Mouse (Mus musculus) kidney, embryonic 14.5 days (tissue): ENCODE results near the gene Gm42906. TPM values are rescaled to one million over a fixed set of nuclear protein-coding genes. Genes with fewer than 3 reads are reported as not detected.

Experiments used
- ATAC-seq: fragments of 200-750 bp; cut with Nextera tagmentation; 2 replicates; pipeline ENCODE4 v1.8.0; 2017; ENCODE audit warnings: moderate number of reproducible peaks, mild to moderate bottlenecking, moderate TSS enrichment, moderate library complexity; ENCODE audit not compliant: low FRiP score, low TSS enrichment
- H3K27ac ChIP-seq: fragments of 300-500 bp; sonication (generic); 2 replicates; pipeline ENCODE4 v1.5.1; 2014; ENCODE audit warnings: low read depth, mild to moderate bottlenecking, low read length, moderate library complexity, mixed read lengths
- H3K27me3 ChIP-seq: fragments of 300-500 bp; sonication (generic); 2 replicates; pipeline ENCODE4 v1.6.1; 2014; ENCODE audit warnings: mild to moderate bottlenecking, low read length; ENCODE audit not compliant: control insufficient read depth, insufficient read depth
- H3K36me3 ChIP-seq: fragments of 300-500 bp; sonication (generic); 2 replicates; pipeline ENCODE4 v1.6.1; 2014; ENCODE audit warnings: low read length, mixed read lengths; ENCODE audit not compliant: control insufficient read depth, insufficient read depth
- H3K4me1 ChIP-seq: fragments of 300-500 bp; sonication (generic); 2 replicates; pipeline ENCODE4 v1.6.1; 2014; ENCODE audit warnings: low read length, mixed read lengths; ENCODE audit not compliant: control insufficient read depth, insufficient read depth
- H3K4me2 ChIP-seq: fragments of 300-500 bp; sonication (generic); replicated peaks from 2 replicates; pipeline ENCODE4 v1.6.1; 2014; ENCODE audit warnings: low read depth, mild to moderate bottlenecking, low read length
- H3K4me3 ChIP-seq: fragments of 300-500 bp; sonication (generic); 2 replicates; pipeline ENCODE4 v1.5.1; 2014; ENCODE audit warnings: mild to moderate bottlenecking, low read length
- H3K9ac ChIP-seq: fragments of 300-500 bp; sonication (generic); 2 replicates; pipeline ENCODE4 v1.6.1; 2014; ENCODE audit warnings: low read depth, mild to moderate bottlenecking, low read length, moderate library complexity
- H3K9me3 ChIP-seq: fragments of 300-500 bp; sonication (generic); 2 replicates; pipeline ENCODE4 v1.6.1; 2016; ENCODE audit warnings: low read length; ENCODE audit not compliant: control insufficient read depth
- WGBS: fragments of 180-500 bp; shearing (Covaris S2); extraction: QIAGEN DNeasy Blood & Tissue Kit; methylation state at CpG from one replicate; pipeline ENCODE4 v1.1.7; 2014; 5-methylcytosine and 5-hydroxymethylcytosine counted together
- polyA plus RNA-seq: library from polyadenylated mRNA; unstranded; fragments of >200 nt; fragmentation: Nextera tagmentation; extraction: Ambion mirVana; gene quantifications from 2 replicates; pipeline ENCODE4 v1.2.1, GENCODE M21; 2014

Gm42906 gene
- polyA plus RNA-seq, 1 experiment from 2014 or later: not detected

GRCm38 (mm10) chr5:151090996-151091395 is 337.0 kb downstream of the Gm42906 start:
- Histone ChIP-seq H3K9me3 (no peaks in the 10 kb centered on the region), H3K4me3 (no peak overlapping the region), H3K36me3 (no peaks in the 10 kb centered on the region), H3K4me2 (no peak overlapping the region), H3K27ac (no peak overlapping the region), H3K9ac (no peak overlapping the region), H3K4me1 (peaks cover 12% of the 10 kb centered on the region; the same call in 1 of the 2 replicates), H3K27me3 (no peaks in the 10 kb centered on the region)
- WGBS: 95% methylated on average over 6 of the region's 6 CpGs
- ATAC-seq: no peak

- WGBS: 46% methylated on average over 6 of the region's 6 CpGs
- peaks cover 14% of the 10 kb centered on the region; the same call in 1 of the 2 replicates for H3K4me1 ChIP-seq
- no peaks in the 10 kb centered on the region for H3K9me3 ChIP-seq
- H3K27ac ChIP-seq: no peak overlapping the region
- no peaks in the 10 kb centered on the region for H3K27me3 ChIP-seq
- no peak for ATAC-seq
- H3K9ac ChIP-seq: no peak overlapping the region
- H3K4me2 ChIP-seq: no peak overlapping the region
- H3K36me3 ChIP-seq: no peaks in the 10 kb centered on the region
- H3K4me3 ChIP-seq: no peak overlapping the region
These were observed 338.8 kb downstream of the Gm42906 start for GRCm38 (mm10) chr5:151089201-151089600.

DNA sequence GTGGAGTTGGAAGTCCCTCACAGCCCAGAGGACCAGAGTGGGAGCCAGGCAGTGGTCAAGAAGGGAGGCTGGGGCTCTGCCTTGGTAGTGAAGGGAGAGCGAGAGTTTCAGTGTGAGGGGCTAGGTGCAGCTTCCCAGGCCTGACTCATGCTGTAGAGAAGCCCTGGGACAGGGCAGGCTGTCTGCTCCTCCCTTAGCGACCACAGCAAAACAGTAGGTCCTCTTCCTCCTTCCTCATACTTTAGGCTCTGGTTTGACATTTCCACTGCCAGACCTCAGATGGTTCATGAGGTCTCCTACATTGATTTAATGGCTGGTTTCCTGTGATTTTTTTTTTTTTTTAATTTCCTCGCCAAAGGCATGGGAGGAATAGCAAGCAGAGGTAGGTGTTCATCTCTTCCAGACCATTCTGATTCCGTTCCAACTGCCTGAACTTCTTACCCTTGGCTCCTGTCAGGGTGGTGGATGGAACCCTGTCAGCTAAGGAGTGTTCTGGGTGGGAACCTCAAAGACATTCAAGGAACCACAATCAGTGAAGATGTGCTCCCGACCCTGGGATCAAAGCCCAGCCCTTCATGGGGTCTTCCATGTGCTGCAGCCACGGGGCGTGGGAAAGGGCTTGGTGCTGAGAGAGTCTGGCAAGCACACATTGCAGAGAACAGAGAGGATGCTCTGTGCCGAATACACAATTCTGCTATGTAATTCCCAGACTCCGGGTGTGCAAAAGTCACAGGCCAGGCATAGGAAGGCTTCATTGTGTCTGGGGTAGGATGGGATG is 341.3 kb downstream of the Gm42906 start:
- Histone ChIP-seq H3K27ac (no peak overlapping the region; the same call in 1 of the 2 replicates), H3K9ac (no peak overlapping the region), H3K4me2 (no peak overlapping the region), H3K36me3 (no peaks in the 10 kb centered on the region), H3K4me3 (no peak overlapping the region), H3K27me3 (no peaks in the 10 kb centered on the region), H3K9me3 (no peaks in the 10 kb centered on the region), H3K4me1 (peaks cover 14% of the 10 kb centered on the region; the same call in 1 of the 2 replicates)
- 0 out of 2 replicates have a peak, but pooled peaks have one; percentile 35 for ATAC-seq
- WGBS: 61% methylated on average over 9 of the region's 9 CpGs

- no peak for ATAC-seq
- Histone ChIP-seq H3K4me2 (no peak overlapping the region), H3K27me3 (no peaks in the 10 kb centered on the region), H3K4me3 (no peak overlapping the region), H3K9ac (no peak overlapping the region), H3K4me1 (peaks cover 14% of the 10 kb centered on the region; the same call in 1 of the 2 replicates), H3K27ac (no peak overlapping the region), H3K9me3 (no peaks in the 10 kb centered on the region), H3K36me3 (no peaks in the 10 kb centered on the region)
- WGBS: 71% methylated on average over 8 of the region's 8 CpGs
These were observed 342.2 kb downstream of the Gm42906 start for GRCm38 (mm10) chr5:151085749-151086148.

DNA sequence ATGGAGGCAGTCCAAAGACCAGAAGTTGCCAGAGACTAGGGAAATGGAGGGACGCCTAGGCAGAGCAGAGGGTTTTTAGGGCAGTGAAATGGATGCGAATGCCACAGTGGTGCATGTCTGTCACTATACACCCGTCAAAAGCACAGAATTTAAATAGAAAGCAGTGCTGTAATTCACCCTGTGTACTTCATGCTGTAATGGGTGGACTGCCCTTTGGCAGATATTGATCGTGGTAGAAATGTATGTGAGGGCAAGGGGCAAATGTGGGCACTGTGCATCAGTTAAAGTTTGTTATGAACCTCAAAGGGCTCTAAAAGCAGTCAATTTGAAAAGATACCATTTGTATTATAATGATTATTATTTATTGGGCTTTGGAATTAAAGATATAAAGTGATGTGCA is 347.7 kb downstream of the Gm42906 start:
- no peak for ATAC-seq

DNA sequence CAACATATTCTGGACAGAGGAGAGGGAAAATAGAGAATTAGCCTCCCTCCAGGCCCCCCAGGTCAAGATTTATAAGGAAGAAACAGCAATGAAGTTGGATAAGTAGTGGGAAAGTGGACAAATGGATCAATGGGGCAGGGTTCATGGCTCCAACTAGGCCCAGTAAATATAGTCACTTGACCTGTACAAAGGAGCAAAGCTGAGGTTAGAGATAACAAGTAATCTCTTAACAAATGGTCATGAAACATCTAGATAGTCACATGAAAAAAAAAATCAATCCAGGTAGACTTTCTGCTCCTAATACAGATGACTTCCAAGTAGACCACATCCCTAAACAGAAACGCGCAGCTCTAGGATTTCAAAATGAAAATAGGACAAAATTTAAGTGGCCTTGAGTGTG is 350.0 kb downstream of the Gm42906 start:
- no peaks in the 10 kb centered on the region for H3K27me3 ChIP-seq
- H3K9me3 ChIP-seq: no peaks in the 10 kb centered on the region
- no peak overlapping the region for H3K27ac ChIP-seq
- no peaks in the 10 kb centered on the region for H3K36me3 ChIP-seq
- 98% methylated on average over 2 of the region's 2 CpGs for WGBS
- H3K9ac ChIP-seq: no peak overlapping the region
- no peak for ATAC-seq
- H3K4me1 ChIP-seq: no peaks in the 10 kb centered on the region
- H3K4me3 ChIP-seq: no peak overlapping the region
- no peak overlapping the region for H3K4me2 ChIP-seq

More for the DNA sequence above, 347.7 kb downstream of the Gm42906 start:
- no peaks in the 10 kb centered on the region for H3K9me3 ChIP-seq
- H3K4me3 ChIP-seq: no peak overlapping the region
- no peaks in the 10 kb centered on the region for H3K36me3 ChIP-seq
- H3K4me1 ChIP-seq: no peaks in the 10 kb centered on the region
- 90% methylated on average over 4 of the region's 4 CpGs for WGBS
- no peak overlapping the region for H3K27ac ChIP-seq
- H3K9ac ChIP-seq: no peak overlapping the region
- no peaks in the 10 kb centered on the region for H3K27me3 ChIP-seq
- H3K4me2 ChIP-seq: no peak overlapping the region

DNA sequence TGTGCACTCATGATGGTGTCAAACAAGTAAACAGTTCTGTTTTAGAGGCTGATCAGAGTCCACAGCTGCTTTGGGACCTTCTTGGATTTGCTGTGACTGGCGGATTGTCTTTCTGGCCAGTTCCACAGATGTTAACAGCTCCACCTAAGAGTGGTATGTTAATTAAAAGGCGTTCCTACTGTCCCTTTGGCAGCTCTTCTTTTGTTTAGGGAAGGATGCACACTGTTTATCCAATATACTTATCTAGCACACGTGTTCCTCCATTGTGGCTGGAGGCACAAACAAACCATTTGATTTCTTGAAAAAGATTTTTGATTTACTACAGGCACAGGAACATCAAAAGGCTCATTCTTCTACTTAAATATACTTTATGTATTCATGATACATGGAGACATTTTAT is 351.0 kb downstream of the Gm42906 start:
- ATAC-seq: no peak
- Histone ChIP-seq H3K36me3 (no peaks in the 10 kb centered on the region), H3K4me2 (no peak overlapping the region), H3K9me3 (no peaks in the 10 kb centered on the region), H3K4me3 (no peak overlapping the region), H3K4me1 (no peaks in the 10 kb centered on the region), H3K9ac (no peak overlapping the region), H3K27me3 (no peaks in the 10 kb centered on the region), H3K27ac (no peak overlapping the region)
- 70% methylated on average over 3 of the region's 3 CpGs for WGBS

GRCm38 (mm10) chr5:151074282-151074681 is 353.7 kb downstream of the Gm42906 start:
- 74% methylated on average over 4 of the region's 4 CpGs for WGBS
- Histone ChIP-seq H3K9me3 (no peaks in the 10 kb centered on the region), H3K4me2 (no peak overlapping the region), H3K9ac (no peak overlapping the region), H3K27ac (no peak overlapping the region), H3K27me3 (no peaks in the 10 kb centered on the region), H3K4me3 (no peak overlapping the region), H3K4me1 (no peaks in the 10 kb centered on the region), H3K36me3 (no peaks in the 10 kb centered on the region)
- no peak for ATAC-seq

DNA sequence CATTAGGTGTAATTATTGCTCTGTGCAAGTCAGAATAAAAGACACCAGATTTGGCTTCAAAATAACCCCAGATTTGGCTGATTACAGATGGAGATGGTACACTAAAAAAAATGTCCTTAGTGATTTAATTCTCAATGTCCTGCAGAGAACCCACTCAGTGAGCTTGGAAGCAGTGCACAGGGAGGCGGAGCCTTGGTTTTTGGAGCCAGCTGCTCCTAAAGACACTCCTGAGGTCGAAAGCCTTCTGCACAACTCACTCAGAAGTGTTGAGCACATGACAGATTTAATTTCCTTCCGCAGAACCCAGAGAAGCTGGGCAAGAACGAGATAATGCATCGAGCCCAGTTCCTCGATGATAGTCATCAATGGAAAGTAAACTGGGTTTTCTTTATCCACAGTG is 356.5 kb downstream of the Gm42906 start:
- Histone ChIP-seq H3K4me1 (no peaks in the 10 kb centered on the region), H3K4me2 (no peak overlapping the region), H3K9me3 (no peaks in the 10 kb centered on the region), H3K36me3 (no peaks in the 10 kb centered on the region; the same call in 1 of the 2 replicates), H3K4me3 (no peak overlapping the region), H3K9ac (no peak overlapping the region), H3K27ac (no peak overlapping the region), H3K27me3 (no peaks in the 10 kb centered on the region)
- WGBS: 70% methylated on average over 6 of the region's 6 CpGs
- no peak for ATAC-seq
